11 mouse cellular contexts compared by ENCODE assay signal in genomic region chr19:4119716-4120487, GRCm38 (mm10). TPM values are rescaled to one million over a fixed set of nuclear protein-coding genes. Genes with fewer than 3 reads are reported as not detected.
A peak's percentile ranks its signal among the peaks of the same experiment; 100 is the strongest.
DNase-seq lines count a peak whose midpoint lies in the region; ATAC-seq and TF ChIP-seq lines count a peak whose summit lies in the region.
"Had no signal": no experiment of that assay in that cellular context is flagged by ENCODE, and none has a peak within 500 bp of the region (broad histone marks: within the 10 kb centered on the region; RNA-seq: fewer than 3 reads in every experiment).

No protein-coding gene starts in this region.

- H3K36me3 ChIP-seq in heart, embryonic 11.5 days (ENCODE audit: control insufficient read depth, insufficient read depth, low read length) = peaks cover 8% of the 10 kb centered on the region; the same call in 1 of the 2 replicates
- peaks cover 40% of the 10 kb centered on the region for H3K36me3 ChIP-seq in limb, embryonic 14.5 days (ENCODE audit: control insufficient read depth, insufficient read depth, low read length)

- no peak for DNase-seq in heart, postnatal 25 days (ENCODE audit: low spot score)
- DNase-seq in spleen, postnatal 36 days (ENCODE audit: low spot score in 2 of 2) = peak; percentile 48 to 59
- no peak for DNase-seq in spleen, postnatal 14 days (ENCODE audit: low spot score in 2 of 2)
- DNase-seq in limb, embryonic 14.5 days (ENCODE audit: low spot score) = no peak
- DNase-seq in thymus, postnatal 25 days = peak; percentile 49
- no peak for DNase-seq in urinary bladder, postnatal 4 days (ENCODE audit: low spot score in 2 of 2)
- no peak for DNase-seq in ovary, postnatal 36 days (ENCODE audit: low spot score)
- DNase-seq: adrenal gland, postnatal 36 days; kidney, postnatal 14 days had no signal

- peak overlapping the region; percentile 64; the same call in 1 of the 2 replicates for H3K4me2 ChIP-seq in heart, embryonic 11.5 days
- H3K4me2 ChIP-seq in limb, embryonic 14.5 days (replicated peaks; ENCODE audit: low read depth, low read length, severe bottlenecking) = peak overlapping the region; percentile 55; the same call in 1 of the 2 replicates

- WGBS in heart, embryonic 11.5 days (ENCODE audit: insufficient replicate concordance) = 77% methylated on average over 6 of the region's 6 CpGs
- WGBS in limb, embryonic 14.5 days = 94% methylated on average over 6 of the region's 6 CpGs

- H3K27me3 ChIP-seq in heart, embryonic 11.5 days (ENCODE audit: control insufficient read depth, insufficient read depth, low read length) = no peaks in the 10 kb centered on the region
- H3K27me3 ChIP-seq in limb, embryonic 14.5 days (ENCODE audit: control insufficient read depth, insufficient read depth, low read length) = no peaks in the 10 kb centered on the region

- intact Hi-C loops in heart, postnatal 25 days (cut with DNase I) = loop anchor here (2.0 to 5.0 kb wide), 2 partner anchors 19 to 107 kb away; no protein-coding TSS in a partner anchor

- H3K9me3 ChIP-seq in heart, embryonic 11.5 days (replicated peaks; ENCODE audit: control insufficient read depth, low read length) = no peaks in the 10 kb centered on the region
- no peaks in the 10 kb centered on the region for H3K9me3 ChIP-seq in limb, embryonic 14.5 days (ENCODE audit: control insufficient read depth, low read length)

- H3K4me1 ChIP-seq in heart, embryonic 11.5 days (ENCODE audit: control insufficient read depth, insufficient read depth, low read length) = peaks cover 8% of the 10 kb centered on the region
- H3K4me1 ChIP-seq in limb, embryonic 14.5 days (ENCODE audit: control insufficient read depth, insufficient read depth, low read length) = peaks cover 9% of the 10 kb centered on the region

- H3K9ac ChIP-seq in heart, embryonic 11.5 days (ENCODE audit: low read depth, low read length) = no peak overlapping the region
- 0 out of 2 replicates have a peak overlapping the region, but pooled peaks have one; percentile 8 for H3K9ac ChIP-seq in limb, embryonic 14.5 days (ENCODE audit: low read depth, low read length, severe bottlenecking)

- no peak for ATAC-seq in heart, embryonic 11.5 days (replicated peaks; ENCODE audit: insufficient number of reproducible peaks, low FRiP score, low TSS enrichment)
- ATAC-seq in limb, embryonic 14.5 days (ENCODE audit: low FRiP score, low read depth) = no peak

- no peak overlapping the region for H3K27ac ChIP-seq in heart, embryonic 11.5 days (ENCODE audit: low read depth, low read length)
- H3K27ac ChIP-seq in limb, embryonic 14.5 days (replicated peaks; ENCODE audit: low read depth, low read length) = no peak overlapping the region

- no peak for TF ChIP-seq POLR2A in limb, embryonic 14.5 days (IDR thresholded peaks at IDR 0.05; ENCODE audit: borderline replicate concordance, extremely low read depth, insufficient read depth, insufficient read length)

- no peak overlapping the region for H3K4me3 ChIP-seq in heart, embryonic 11.5 days (ENCODE audit: low read depth, low read length)
- no peak overlapping the region for H3K4me3 ChIP-seq in limb, embryonic 14.5 days (replicated peaks; ENCODE audit: low read length)

RNA-seq across cellular contexts. Expression of gene Aip, which starts 5.8 kb away (rescaled TPM):
- 91.4 and 93.4 TPM in 2 replicates for polyA plus RNA-seq in heart, embryonic 11.5 days (2014; fragmentation: Nextera tagmentation; extraction: Ambion mirVana)
- total RNA-seq in heart, postnatal 25 days (2021) = 10 to 100 TPM; 54.2 to 56.8 TPM
- polyA plus RNA-seq in limb, embryonic 14.5 days (2012; rRNA removed) = 96.0 and 119 TPM in 2 replicates
- polyA plus RNA-seq in limb, embryonic 14.5 days (2014; fragmentation: Nextera tagmentation; extraction: Ambion mirVana) = 86.4 and 95.7 TPM in 2 replicates

RNA-seq across cellular contexts. Expression of gene Gpr152, which starts 19.7 kb away (rescaled TPM):
- polyA plus RNA-seq in heart, embryonic 11.5 days (2014; fragmentation: Nextera tagmentation; extraction: Ambion mirVana) = not detected in 2 replicates
- total RNA-seq in heart, postnatal 25 days (2021) = not detected
- polyA plus RNA-seq in limb, embryonic 14.5 days (2012; rRNA removed) = 0.01 and 0.05 TPM in 2 replicates
- not detected in 2 replicates for polyA plus RNA-seq in limb, embryonic 14.5 days (2014; fragmentation: Nextera tagmentation; extraction: Ambion mirVana)
- total RNA-seq: monocyte, adult 5-6 weeks had no signal

RNA-seq across cellular contexts. Expression of gene Pitpnm1, which starts 20.1 kb away (rescaled TPM):
- polyA plus RNA-seq in heart, embryonic 11.5 days (2014; fragmentation: Nextera tagmentation; extraction: Ambion mirVana) = 15.5 and 17.3 TPM in 2 replicates
- 10 to 100 TPM; 20.8 to 22.1 TPM for total RNA-seq in heart, postnatal 25 days (2021)
- 16.2 and 20.8 TPM in 2 replicates for polyA plus RNA-seq in limb, embryonic 14.5 days (2012; rRNA removed)
- polyA plus RNA-seq in limb, embryonic 14.5 days (2014; fragmentation: Nextera tagmentation; extraction: Ambion mirVana) = 4.5 and 6.7 TPM in 2 replicates

RNA-seq across cellular contexts. Expression of gene Cdk2ap2, which starts 22.9 kb away (rescaled TPM):
- 63.4 and 64.0 TPM in 2 replicates for polyA plus RNA-seq in heart, embryonic 11.5 days (2014; fragmentation: Nextera tagmentation; extraction: Ambion mirVana)
- total RNA-seq in heart, postnatal 25 days (2021) = 10 to 100 TPM; 36.6 to 45.1 TPM
- 45.2 and 52.1 TPM in 2 replicates for polyA plus RNA-seq in limb, embryonic 14.5 days (2012; rRNA removed)
- 67.0 and 67.6 TPM in 2 replicates for polyA plus RNA-seq in limb, embryonic 14.5 days (2014; fragmentation: Nextera tagmentation; extraction: Ambion mirVana)

RNA-seq across cellular contexts. Expression of gene Cabp4, which starts 23.9 kb away (rescaled TPM):
- not detected in 2 replicates for polyA plus RNA-seq in heart, embryonic 11.5 days (2014; fragmentation: Nextera tagmentation; extraction: Ambion mirVana)
- total RNA-seq in heart, postnatal 25 days (2021) = under 1 TPM in 1 of 2 experiments, not detected in 1; 0.31 TPM
- 0.05 and 0.06 TPM in 2 replicates for polyA plus RNA-seq in limb, embryonic 14.5 days (2012; rRNA removed)
- polyA plus RNA-seq in limb, embryonic 14.5 days (2014; fragmentation: Nextera tagmentation; extraction: Ambion mirVana) = 0.10 TPM in 2 replicates
- total RNA-seq: monocyte, adult 5-6 weeks had no signal

Comparison
In these comparisons a context has a peak if more than half of its experiments do, and no peak if none do; other contexts are left out.
1. DNase-seq: peak in spleen, postnatal 36 days (2 of 2) and thymus, postnatal 25 days (single experiment); none in heart, postnatal 25 days (single experiment), spleen, postnatal 14 days (0 of 2), limb, embryonic 14.5 days (single experiment), urinary bladder, postnatal 4 days (0 of 2) and ovary, postnatal 36 days (single experiment).